Mouse (Mus musculus): Measurements from ENCODE around the gene Vmn1r183. TPM values are rescaled to one million over a fixed set of nuclear protein-coding genes. Genes with fewer than 3 reads are reported as not detected.
A peak's percentile ranks its signal among the peaks of the same experiment; 100 is the strongest.
"Not testable (repeated sequence)": the region's sequence is repeated elsewhere in the genome, so short reads cannot be mapped to it uniquely, and the experiment has no call there.

The Vmn1r183 gene
- not detected in 2 replicates for polyA plus RNA-seq (2015; fragmentation: Nextera tagmentation; extraction: Ambion mirVana)

DNA sequence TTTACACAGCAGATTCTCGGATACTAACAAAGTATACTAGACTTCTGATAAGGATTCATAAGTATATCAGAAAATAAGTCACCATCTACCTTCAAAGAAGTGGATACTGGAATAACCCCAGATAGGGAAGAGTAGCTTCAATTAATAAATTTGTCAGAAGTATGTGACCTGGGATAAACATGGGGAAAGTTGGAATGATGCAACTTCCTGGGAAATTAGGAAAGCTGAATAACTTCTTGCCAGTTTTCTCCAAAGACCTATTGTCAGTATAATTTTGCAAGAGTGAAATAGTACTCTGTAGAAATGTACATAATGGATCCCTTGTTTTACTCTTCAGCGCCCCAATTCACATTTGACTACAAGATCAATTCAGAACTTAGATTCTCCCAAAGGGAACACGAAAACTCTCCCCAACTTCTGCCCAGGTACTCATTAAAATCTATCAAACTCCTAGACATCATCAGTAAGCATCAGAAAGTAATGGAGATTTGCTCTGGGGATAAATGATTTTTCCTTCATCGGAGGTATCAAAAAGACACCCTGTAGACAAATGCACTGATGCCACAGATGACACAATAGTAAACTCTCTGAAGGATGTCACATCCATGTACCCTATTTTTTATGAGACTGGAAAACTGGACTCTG is at the start of gene Vmn1r183:
Vmn1r183 (plus strand) TSS at position 595 of the 645 bp plus-strand sequence.
- no peaks in the 10 kb centered on the region for H3K4me1 ChIP-seq
- H3K4me3 ChIP-seq (replicated peaks), result no peak within 1 kb of the TSS
- H3K27ac ChIP-seq, result no peak within 1 kb of the TSS
- H3K9me3 ChIP-seq, result no peaks in the 10 kb centered on the region
- H3K4me2 ChIP-seq, result no peak within 1 kb of the TSS
- H3K36me3 ChIP-seq, result no peaks in the 10 kb centered on the region
- ATAC-seq (ENCODE audit: insufficient read depth, low FRiP score, low read depth), result no peak
- 79% methylated on average over 4 of the region's 4 CpGs for WGBS
- H3K27me3 ChIP-seq (replicated peaks), result no peaks in the 10 kb centered on the region
- no peak within 1 kb of the TSS for H3K9ac ChIP-seq

- H3K4me3 ChIP-seq (replicated peaks); H3K4me1 ChIP-seq; ATAC-seq (ENCODE audit: insufficient read depth, low FRiP score, low read depth); H3K9ac ChIP-seq; H3K27me3 ChIP-seq (replicated peaks); H3K36me3 ChIP-seq; H3K4me2 ChIP-seq; H3K9me3 ChIP-seq; H3K27ac ChIP-seq: not testable (repeated sequence)
- 21% methylated on average over 1 of the region's 1 CpGs for WGBS
Measured at GRCm38 (mm10) chr7:24074424-24074823, 21.4 kb downstream of the Vmn1r183 start.

- Histone ChIP-seq H3K9me3 (no peaks in the 10 kb centered on the region), H3K9ac (peak within 1 kb of the TSS; percentile 24), H3K4me2 (peak within 1 kb of the TSS; percentile 84), H3K4me3 (replicated peaks) (peak within 1 kb of the TSS; percentile 59), H3K27ac (peak within 1 kb of the TSS; percentile 80), H3K27me3 (replicated peaks) (no peaks in the 10 kb centered on the region), H3K4me1 (peaks cover 7% of the 10 kb centered on the region; the same call in 1 of the 2 replicates), H3K36me3 (peaks cover 12% of the 10 kb centered on the region)
- 16% methylated on average over 44 of the region's 44 CpGs for WGBS
- peak; percentile 98 for ATAC-seq (ENCODE audit: insufficient read depth, low FRiP score, low read depth)
Measured at GRCm38 (mm10) chr7:24081634-24082431, 28.8 kb downstream of the Vmn1r183 start, which contains the start of gene Zfp180. Gene Zfp180 (plus strand): TSS chr7:24081924.

DNA sequence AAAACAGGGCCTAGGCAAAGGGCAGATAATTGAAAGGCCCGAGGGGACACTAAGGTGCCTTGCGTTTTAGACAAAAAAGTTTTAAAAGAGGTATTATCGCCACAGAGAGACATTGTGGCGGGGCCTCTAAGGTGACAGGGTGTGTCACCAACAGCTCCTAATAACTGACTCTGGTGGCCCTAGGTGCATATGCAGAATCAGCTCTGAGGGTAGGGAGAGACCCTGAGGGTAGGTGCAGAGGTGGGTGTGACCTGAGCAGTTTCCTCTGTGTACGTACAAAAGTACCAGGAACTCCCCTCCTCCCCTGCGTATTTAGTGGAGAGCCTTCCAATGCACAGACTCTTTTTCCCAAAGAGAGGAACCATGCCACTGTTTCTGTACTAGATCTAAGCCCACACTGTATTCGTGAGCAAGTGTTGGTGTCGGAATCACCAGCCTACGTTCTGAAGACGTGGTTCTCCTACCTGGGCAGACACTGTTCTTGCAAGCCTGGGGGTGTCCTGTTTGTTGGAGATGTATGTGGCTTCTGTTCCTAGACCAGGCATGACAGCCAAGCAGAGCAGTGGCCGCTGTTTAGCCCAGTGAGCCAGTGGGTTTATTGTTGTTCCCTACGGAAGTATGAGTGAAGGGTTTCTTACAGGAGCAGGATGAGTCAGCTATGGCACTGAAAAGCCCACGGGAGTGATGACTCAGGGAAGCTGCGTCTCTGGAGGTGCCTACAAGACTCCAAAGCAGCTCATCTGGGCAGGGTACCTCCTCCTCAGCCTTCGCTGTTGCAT is 29.6 kb downstream of the Vmn1r183 start:
- H3K4me2 ChIP-seq, result peak overlapping the region; percentile 84
- peak; percentile 3; the same call in 1 of the 2 replicates for ATAC-seq (ENCODE audit: insufficient read depth, low FRiP score, low read depth)
- H3K4me1 ChIP-seq, result peaks cover 7% of the 10 kb centered on the region; the same call in 1 of the 2 replicates
- H3K27me3 ChIP-seq (replicated peaks), result no peaks in the 10 kb centered on the region
- 36% methylated on average over 15 of the region's 15 CpGs for WGBS
- peak overlapping the region; percentile 59 for H3K4me3 ChIP-seq (replicated peaks)
- H3K9ac ChIP-seq, result peak overlapping the region; percentile 24
- H3K36me3 ChIP-seq, result peaks cover 19% of the 10 kb centered on the region
- H3K9me3 ChIP-seq, result no peaks in the 10 kb centered on the region
- H3K27ac ChIP-seq, result peak overlapping the region; percentile 80; the same call in 1 of the 2 replicates

DNA sequence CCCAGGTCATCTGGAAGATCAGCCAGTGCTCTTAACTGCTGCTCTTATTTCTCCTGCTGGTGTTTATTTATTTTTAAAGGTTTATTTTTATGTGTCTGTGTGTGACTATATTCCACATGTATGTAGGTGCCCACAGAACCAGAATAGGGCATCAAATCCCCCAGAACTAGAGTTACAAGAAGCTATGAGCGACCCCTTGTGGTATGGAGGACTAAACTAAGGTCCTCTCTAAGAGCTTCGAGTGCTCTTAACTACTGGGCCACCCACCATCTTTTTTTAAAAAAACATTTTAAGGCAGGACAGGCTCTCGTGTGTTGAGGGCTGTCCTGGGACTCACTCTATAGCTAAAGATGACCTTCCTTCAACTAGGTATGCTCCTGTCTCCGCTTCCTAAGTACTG is 33.8 kb downstream of the Vmn1r183 start:
- 91% methylated on average over 4 of the region's 4 CpGs for WGBS
- Histone ChIP-seq H3K27ac (no peak overlapping the region), H3K9me3 (no peaks in the 10 kb centered on the region), H3K27me3 (replicated peaks) (no peaks in the 10 kb centered on the region), H3K9ac (no peak overlapping the region), H3K4me2 (no peak overlapping the region), H3K4me1 (peaks cover 7% of the 10 kb centered on the region; the same call in 1 of the 2 replicates), H3K4me3 (replicated peaks) (no peak overlapping the region), H3K36me3 (peaks cover 19% of the 10 kb centered on the region)
- no peak for ATAC-seq (ENCODE audit: insufficient read depth, low FRiP score, low read depth)

GRCm38 (mm10) chr7:24087485-24088125 is 34.6 kb downstream of the Vmn1r183 start:
- no peak overlapping the region for H3K4me3 ChIP-seq (replicated peaks)
- peaks cover 4% of the 10 kb centered on the region; the same call in 1 of the 2 replicates for H3K4me1 ChIP-seq
- 94% methylated on average over 12 of the region's 12 CpGs for WGBS
- H3K36me3 ChIP-seq, result peaks cover 19% of the 10 kb centered on the region
- no peak overlapping the region for H3K4me2 ChIP-seq
- no peak overlapping the region for H3K27ac ChIP-seq
- no peaks in the 10 kb centered on the region for H3K27me3 ChIP-seq (replicated peaks)
- no peaks in the 10 kb centered on the region for H3K9me3 ChIP-seq
- ATAC-seq (ENCODE audit: insufficient read depth, low FRiP score, low read depth), result no peak
- no peak overlapping the region for H3K9ac ChIP-seq

- Histone ChIP-seq H3K4me1 (no peaks in the 10 kb centered on the region), H3K9ac (no peak overlapping the region), H3K27ac (no peak overlapping the region), H3K4me2 (no peak overlapping the region), H3K27me3 (replicated peaks) (no peaks in the 10 kb centered on the region), H3K36me3 (peaks cover 96% of the 10 kb centered on the region), H3K4me3 (replicated peaks) (no peak overlapping the region), H3K9me3 (peaks cover 41% of the 10 kb centered on the region)
- 94% methylated on average over 9 of the region's 9 CpGs for WGBS
- no peak for ATAC-seq (ENCODE audit: insufficient read depth, low FRiP score, low read depth)
Measured at GRCm38 (mm10) chr7:24104403-24104802, 51.3 kb downstream of the Vmn1r183 start.

DNA sequence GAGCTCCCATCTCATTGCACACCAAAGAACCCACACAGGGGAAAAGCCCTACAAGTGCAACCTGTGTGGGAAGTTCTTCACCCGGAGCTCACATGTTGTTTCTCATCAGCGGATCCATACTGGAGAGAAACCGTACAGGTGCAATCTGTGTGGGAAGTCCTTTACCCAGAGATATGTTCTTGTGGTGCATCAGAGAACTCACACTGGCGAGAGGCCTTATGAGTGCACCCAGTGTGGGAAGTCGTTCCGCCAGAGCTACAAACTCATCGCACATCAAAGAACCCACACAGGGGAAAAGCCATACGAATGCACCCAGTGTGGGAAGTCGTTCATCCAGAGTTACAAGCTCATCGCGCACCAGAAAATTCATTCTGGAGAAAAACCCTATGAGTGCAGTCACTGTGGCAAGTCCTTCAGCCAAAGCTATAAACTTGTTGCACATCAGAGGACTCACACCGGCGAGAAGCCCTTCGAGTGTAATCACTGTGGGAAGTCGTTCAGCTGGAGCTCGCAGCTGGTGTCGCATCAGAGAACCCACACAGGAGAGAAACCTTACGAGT is 52.2 kb downstream of the Vmn1r183 start:
- Histone ChIP-seq H3K4me2 (no peak overlapping the region), H3K27ac (no peak overlapping the region), H3K36me3 (peaks cover 88% of the 10 kb centered on the region), H3K4me3 (replicated peaks) (no peak overlapping the region), H3K4me1 (no peaks in the 10 kb centered on the region), H3K9me3 (peaks cover 41% of the 10 kb centered on the region), H3K9ac (no peak overlapping the region), H3K27me3 (replicated peaks) (no peaks in the 10 kb centered on the region)
- no peak for ATAC-seq (ENCODE audit: insufficient read depth, low FRiP score, low read depth)
- 93% methylated on average over 18 of the region's 18 CpGs for WGBS

DNA sequence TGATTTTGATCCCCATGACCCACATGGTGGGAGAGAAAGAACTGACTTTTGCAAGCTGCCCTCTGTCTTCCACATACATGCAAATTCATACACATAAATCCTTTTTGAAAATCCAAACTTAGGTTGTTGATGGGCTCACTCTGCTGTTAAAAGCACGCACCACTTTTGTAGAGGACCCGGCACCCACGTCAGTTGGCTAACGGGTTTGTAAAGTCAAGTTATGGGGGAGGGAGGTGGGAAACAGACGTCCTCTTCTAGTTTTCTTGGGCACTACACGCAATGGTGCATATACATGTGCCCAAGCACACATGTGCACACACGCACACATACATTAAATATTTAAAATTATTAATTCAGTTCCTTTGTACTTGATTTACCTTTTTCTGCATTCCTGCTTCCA is 57.8 kb downstream of the Vmn1r183 start:
- no peaks in the 10 kb centered on the region for H3K27me3 ChIP-seq (replicated peaks)
- H3K27ac ChIP-seq, result no peak overlapping the region
- peaks cover 32% of the 10 kb centered on the region for H3K36me3 ChIP-seq
- no peak overlapping the region for H3K4me3 ChIP-seq (replicated peaks)
- no peak overlapping the region for H3K4me2 ChIP-seq
- no peak for ATAC-seq (ENCODE audit: insufficient read depth, low FRiP score, low read depth)
- no peak overlapping the region for H3K9ac ChIP-seq
- 95% methylated on average over 7 of the region's 7 CpGs for WGBS
- peaks cover 5% of the 10 kb centered on the region; the same call in 1 of the 2 replicates for H3K4me1 ChIP-seq
- H3K9me3 ChIP-seq, result peaks cover 18% of the 10 kb centered on the region

- Histone ChIP-seq H3K9ac (no peak overlapping the region), H3K4me1 (peaks cover 5% of the 10 kb centered on the region; the same call in 1 of the 2 replicates), H3K4me2 (peak overlapping the region; percentile 72), H3K9me3 (peaks cover 9% of the 10 kb centered on the region), H3K36me3 (peaks cover 23% of the 10 kb centered on the region), H3K27ac (peak overlapping the region; percentile 83), H3K27me3 (replicated peaks) (no peaks in the 10 kb centered on the region), H3K4me3 (replicated peaks) (peak overlapping the region; percentile 65)
- no peak for ATAC-seq (ENCODE audit: insufficient read depth, low FRiP score, low read depth)
- 4% methylated on average over 9 of the region's 9 CpGs for WGBS
Measured at GRCm38 (mm10) chr7:24111772-24112155, 58.7 kb downstream of the Vmn1r183 start.

All from stomach, embryonic 15.5 days (tissue).